Mouse (Mus musculus) olfactory bulb, adult 2 months (tissue): ENCODE results near the gene Nln.

Experiments used
- CTCF ChIP-seq: fragments of 200-500 bp; IDR thresholded peaks from 2 replicates; pipeline ENCODE4 v1.5.1; 2012; ENCODE audit warnings: low read depth, mild to moderate bottlenecking, low read length, moderate library complexity; ENCODE audit not compliant: insufficient read depth
- POLR2A ChIP-seq: fragments of 200-500 bp; IDR thresholded peaks from 2 replicates; pipeline ENCODE4 v1.6.1; 2012; ENCODE audit warnings: mild to moderate bottlenecking, low read depth, low read length, moderate library complexity; ENCODE audit not compliant: insufficient read depth

DNA sequence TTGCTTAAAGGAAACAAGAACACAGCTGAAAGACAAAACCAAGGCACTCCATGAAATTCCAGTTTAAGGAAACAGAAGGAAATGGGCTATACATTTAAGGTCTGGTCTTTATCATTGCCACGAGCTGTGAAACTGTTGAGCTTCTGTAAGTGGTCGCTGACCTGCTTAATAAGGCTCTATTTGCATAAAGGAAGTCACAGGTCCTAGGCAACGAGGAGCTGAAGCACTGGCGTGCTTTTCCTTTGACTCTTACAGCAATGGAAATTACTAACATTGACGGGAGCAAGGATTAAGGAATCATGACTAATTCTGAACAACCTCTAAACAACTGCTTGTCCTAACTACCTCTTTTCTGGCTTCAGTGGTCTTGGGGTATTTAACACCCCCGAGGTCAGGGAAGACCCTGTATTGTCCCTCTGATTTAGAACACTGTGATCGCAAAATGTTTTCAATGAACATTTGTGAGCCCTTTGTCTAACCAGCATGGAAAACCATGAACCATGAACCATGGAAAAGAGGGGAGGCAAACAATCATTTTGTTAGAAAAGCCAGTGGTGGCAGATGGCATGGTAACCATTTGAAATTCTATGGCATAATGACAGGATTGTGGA, 90.8 kb downstream of the Nln start:
- TF ChIP-seq POLR2A: no peak
- TF ChIP-seq CTCF: no peak
